Mouse (Mus musculus): ENCODE data around the gene D930020B18Rik. TPM values are rescaled to one million over a fixed set of nuclear protein-coding genes. Genes with fewer than 3 reads are reported as not detected.

Gene D930020B18Rik
- polyA plus RNA-seq, 1 experiment from 2014 or later: not detected

GRCm38 (mm10) chr10:121703619-121704018 lies 62.2 kb downstream of the D930020B18Rik start:
- no peak overlapping the region for H3K4me3 ChIP-seq (ENCODE audit: low read depth, low read length)
- no peaks in the 10 kb centered on the region for H3K36me3 ChIP-seq (replicated peaks; ENCODE audit: insufficient read depth, low read length)
- WGBS (ENCODE audit: insufficient replicate concordance): 69% methylated on average over 6 of the region's 6 CpGs
- no peak overlapping the region for H3K4me2 ChIP-seq (ENCODE audit: low read depth, low read length)
- 0 out of 2 replicates have a peak, but pooled peaks cover 5% of the 10 kb centered on the region for H3K4me1 ChIP-seq (ENCODE audit: insufficient read depth)
- H3K27me3 ChIP-seq (ENCODE audit: insufficient read depth, low read length): no peaks in the 10 kb centered on the region
- no peak for TF ChIP-seq EP300 (IDR thresholded peaks at IDR 0.05; ENCODE audit: low read depth)
- TF ChIP-seq CTCF (IDR thresholded peaks at IDR 0.05; ENCODE audit: low read depth): no peak
- H3K9ac ChIP-seq (replicated peaks): no peak overlapping the region
- DNase-seq (no peak), ATAC-seq (no peak)
- no peaks in the 10 kb centered on the region for H3K9me3 ChIP-seq (ENCODE audit: low read length)
- H3K27ac ChIP-seq (ENCODE audit: low read depth): no peak overlapping the region

- H3K9me3 ChIP-seq (ENCODE audit: low read length): no peaks in the 10 kb centered on the region
- ATAC-seq (no peak), DNase-seq (no peak)
- no peak overlapping the region for H3K9ac ChIP-seq (replicated peaks)
- 0 out of 2 replicates have a peak, but pooled peaks cover 5% of the 10 kb centered on the region for H3K4me1 ChIP-seq (ENCODE audit: insufficient read depth)
- 67% methylated on average over 6 of the region's 6 CpGs for WGBS (ENCODE audit: insufficient replicate concordance)
- H3K4me2 ChIP-seq (ENCODE audit: low read depth, low read length): no peak overlapping the region
- H3K27me3 ChIP-seq (ENCODE audit: insufficient read depth, low read length): no peaks in the 10 kb centered on the region
- no peak overlapping the region for H3K27ac ChIP-seq (ENCODE audit: low read depth)
- TF ChIP-seq EP300 (IDR thresholded peaks at IDR 0.05; ENCODE audit: low read depth) (no peak), CTCF (IDR thresholded peaks at IDR 0.05; ENCODE audit: low read depth) (no peak)
- H3K36me3 ChIP-seq (replicated peaks; ENCODE audit: insufficient read depth, low read length): no peaks in the 10 kb centered on the region
- no peak overlapping the region for H3K4me3 ChIP-seq (ENCODE audit: low read depth, low read length)
Measured at GRCm38 (mm10) chr10:121704871-121705270, 63.5 kb downstream of the D930020B18Rik start.

- Histone ChIP-seq H3K27ac (ENCODE audit: low read depth) (no peak overlapping the region), H3K4me3 (ENCODE audit: low read depth, low read length) (no peak overlapping the region), H3K9ac (replicated peaks) (no peak overlapping the region), H3K9me3 (ENCODE audit: low read length) (no peaks in the 10 kb centered on the region), H3K4me1 (ENCODE audit: insufficient read depth) (0 out of 2 replicates have a peak, but pooled peaks cover 5% of the 10 kb centered on the region), H3K27me3 (ENCODE audit: insufficient read depth, low read length) (no peaks in the 10 kb centered on the region), H3K36me3 (replicated peaks; ENCODE audit: insufficient read depth, low read length) (no peaks in the 10 kb centered on the region), H3K4me2 (ENCODE audit: low read depth, low read length) (no peak overlapping the region)
- peak; percentile 38 for DNase-seq
- ATAC-seq: peak; percentile 80
- no peak for TF ChIP-seq CTCF (IDR thresholded peaks at IDR 0.05; ENCODE audit: low read depth)
- no peak for TF ChIP-seq EP300 (IDR thresholded peaks at IDR 0.05; ENCODE audit: low read depth)
- WGBS (ENCODE audit: insufficient replicate concordance): 72% methylated on average over 15 of the region's 15 CpGs
Measured at GRCm38 (mm10) chr10:121705399-121706163, 64.2 kb downstream of the D930020B18Rik start.

GRCm38 (mm10) chr10:121716862-121717261 lies 75.5 kb downstream of the D930020B18Rik start:
- no peak for DNase-seq
- no peak for ATAC-seq
- TF ChIP-seq CTCF (IDR thresholded peaks at IDR 0.05; ENCODE audit: low read depth): no peak
- TF ChIP-seq EP300 (IDR thresholded peaks at IDR 0.05; ENCODE audit: low read depth): no peak

GRCm38 (mm10) chr10:121718896-121719585 lies 77.7 kb downstream of the D930020B18Rik start:
- no peak overlapping the region for H3K4me3 ChIP-seq (ENCODE audit: low read depth, low read length)
- H3K27me3 ChIP-seq (ENCODE audit: insufficient read depth, low read length): no peaks in the 10 kb centered on the region
- DNase-seq (no peak), ATAC-seq (no peak)
- WGBS (ENCODE audit: insufficient replicate concordance): 88% methylated on average over 18 of the region's 18 CpGs
- H3K27ac ChIP-seq (ENCODE audit: low read depth): no peak overlapping the region
- H3K36me3 ChIP-seq (replicated peaks; ENCODE audit: insufficient read depth, low read length): no peaks in the 10 kb centered on the region
- H3K9me3 ChIP-seq (ENCODE audit: low read length): no peaks in the 10 kb centered on the region; the same call in 1 of the 2 replicates
- TF ChIP-seq CTCF (IDR thresholded peaks at IDR 0.05; ENCODE audit: low read depth): no peak
- TF ChIP-seq EP300 (IDR thresholded peaks at IDR 0.05; ENCODE audit: low read depth): no peak
- no peak overlapping the region for H3K9ac ChIP-seq (replicated peaks)
- no peak overlapping the region for H3K4me2 ChIP-seq (ENCODE audit: low read depth, low read length)
- no peaks in the 10 kb centered on the region for H3K4me1 ChIP-seq (ENCODE audit: insufficient read depth)

More at GRCm38 (mm10) chr10:121716862-121717261, 75.5 kb downstream of the D930020B18Rik start:
- no peak overlapping the region for H3K4me2 ChIP-seq (ENCODE audit: low read depth, low read length)
- no peak overlapping the region for H3K4me3 ChIP-seq (ENCODE audit: low read depth, low read length)
- no peak overlapping the region for H3K9ac ChIP-seq (replicated peaks)
- H3K4me1 ChIP-seq (ENCODE audit: insufficient read depth): no peaks in the 10 kb centered on the region
- no peaks in the 10 kb centered on the region; the same call in 1 of the 2 replicates for H3K9me3 ChIP-seq (ENCODE audit: low read length)
- H3K27me3 ChIP-seq (ENCODE audit: insufficient read depth, low read length): no peaks in the 10 kb centered on the region
- no peak overlapping the region for H3K27ac ChIP-seq (ENCODE audit: low read depth)
- H3K36me3 ChIP-seq (replicated peaks; ENCODE audit: insufficient read depth, low read length): no peaks in the 10 kb centered on the region

GRCm38 (mm10) chr10:121720701-121721100 lies 79.3 kb downstream of the D930020B18Rik start:
- H3K27me3 ChIP-seq (ENCODE audit: insufficient read depth, low read length): no peaks in the 10 kb centered on the region
- no peaks in the 10 kb centered on the region for H3K36me3 ChIP-seq (replicated peaks; ENCODE audit: insufficient read depth, low read length)
- ATAC-seq (no peak), DNase-seq (no peak)
- H3K4me3 ChIP-seq (ENCODE audit: low read depth, low read length): no peak overlapping the region
- H3K4me1 ChIP-seq (ENCODE audit: insufficient read depth): no peaks in the 10 kb centered on the region
- 86% methylated on average over 13 of the region's 13 CpGs for whole genome bisulfite sequencing (ENCODE audit: insufficient replicate concordance)
- H3K4me2 ChIP-seq (ENCODE audit: low read depth, low read length): no peak overlapping the region
- no peak overlapping the region for H3K27ac ChIP-seq (ENCODE audit: low read depth)
- H3K9me3 ChIP-seq (ENCODE audit: low read length): no peaks in the 10 kb centered on the region; the same call in 1 of the 2 replicates
- H3K9ac ChIP-seq (replicated peaks): no peak overlapping the region
- TF ChIP-seq EP300 (IDR thresholded peaks at IDR 0.05; ENCODE audit: low read depth) (no peak), CTCF (IDR thresholded peaks at IDR 0.05; ENCODE audit: low read depth) (no peak)

Measured in liver, postnatal 0 days (tissue).